Mouse (Mus musculus): Measurements from ENCODE around the gene Aurkb.

DNA sequence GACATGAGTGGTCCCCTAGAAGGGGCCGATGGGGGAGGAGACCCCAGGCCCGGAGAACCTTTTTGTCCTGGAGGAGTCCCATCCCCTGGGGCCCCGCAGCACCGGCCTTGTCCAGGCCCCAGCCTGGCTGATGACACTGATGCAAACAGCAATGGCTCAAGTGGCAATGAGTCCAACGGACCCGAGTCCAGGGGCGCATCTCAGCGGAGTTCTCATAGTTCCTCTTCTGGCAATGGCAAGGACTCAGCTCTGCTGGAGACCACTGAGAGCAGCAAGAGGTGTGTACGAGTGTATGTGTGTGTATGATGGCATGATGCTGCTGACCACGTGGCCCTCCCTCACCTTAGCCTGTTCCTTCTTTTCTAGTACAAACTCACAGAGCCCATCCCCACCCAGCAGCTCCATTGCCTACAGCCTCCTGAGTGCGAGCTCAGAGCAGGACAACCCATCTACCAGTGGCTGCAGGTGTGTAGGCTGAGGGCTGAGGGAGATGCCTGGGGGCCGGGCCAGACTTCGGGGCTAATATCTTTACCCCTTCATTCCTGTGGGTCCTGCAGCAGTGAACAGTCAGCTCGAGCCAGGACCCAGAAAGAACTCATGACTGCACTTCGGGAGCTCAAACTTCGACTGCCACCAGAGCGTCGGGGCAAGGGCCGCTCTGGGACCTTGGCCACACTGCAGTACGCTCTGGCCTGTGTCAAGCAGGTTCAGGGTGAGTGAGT lies 55.4 kb downstream of the Aurkb start:
- no peak for TF ChIP-seq CTCF (IDR thresholded peaks at IDR 0.05 in 2 of 3, conservative IDR thresholded peaks at IDR 0.05 in 1 of 3; ENCODE audit: control insufficient read depth in 1 of 3, insufficient read depth in 1 of 3, low read depth in 2 of 3, low read length in 3 of 3, poor library complexity in 1 of 3, severe bottlenecking in 1 of 3)
- no peak for TF ChIP-seq POLR2A (IDR thresholded peaks at IDR 0.05; ENCODE audit: control insufficient read depth in 1 of 2, insufficient read depth in 1 of 2, low read depth in 1 of 2, low read length in 2 of 2, poor library complexity in 1 of 2)
- no peak for TF ChIP-seq TBP (IDR thresholded peaks at IDR 0.05; ENCODE audit: low read depth, low read length)
- TF ChIP-seq ZC3H11A (IDR thresholded peaks at IDR 0.05; ENCODE audit: low read depth, low read length): no peak

Measured in MEL (cell line).